Mouse (Mus musculus): ENCODE data around the gene Cyp2ab1.

Gene Cyp2ab1

DNA sequence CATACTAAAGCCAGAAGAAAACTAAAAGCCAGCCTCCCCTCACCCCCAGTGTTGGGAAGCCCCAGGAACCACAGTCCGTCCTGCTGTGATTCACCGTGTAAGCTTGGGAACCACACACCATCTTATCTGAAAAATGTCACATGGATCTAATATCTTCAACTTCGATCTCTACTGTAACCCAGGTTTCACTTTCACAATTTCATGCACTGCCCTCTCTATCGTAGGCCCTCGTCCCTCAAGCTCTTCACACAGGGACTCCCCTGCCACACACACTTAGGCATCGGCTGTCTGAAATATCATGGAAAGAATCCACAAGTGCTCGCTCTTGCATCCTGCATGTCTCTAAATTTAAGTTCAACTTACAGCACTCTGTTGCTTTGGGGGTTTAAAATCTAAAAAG, 60.1 kb downstream of the Cyp2ab1 start:
- no peak for DNase-seq
